Mouse (Mus musculus) brain, embryonic 14.5 days (tissue): ENCODE measurements around the gene Klhl21. TPM values are rescaled to one million over a fixed set of nuclear protein-coding genes. Genes with fewer than 3 reads are reported as not detected.

ENCODE experiments used
- DNase-seq: peaks from one replicate; pipeline ENCODE4 v3.0.0-alpha.2; 2011; ENCODE audit warnings: low read depth
- CTCF ChIP-seq: fragments of 200-500 bp; IDR thresholded peaks from 2 replicates; pipeline ENCODE4 v1.5.1; 2012; ENCODE audit warnings: inconsistent platforms, mild to moderate bottlenecking, moderate library complexity, borderline replicate concordance; ENCODE audit not compliant: insufficient read depth, insufficient read length; ENCODE audit errors: extremely low read depth
- POLR2A ChIP-seq: fragments of 200-500 bp; IDR thresholded peaks from 2 replicates; pipeline ENCODE4 v1.6.1; 2012; ENCODE audit warnings: mild to moderate bottlenecking, inconsistent platforms, borderline replicate concordance; ENCODE audit not compliant: poor library complexity, insufficient read depth, insufficient read length, severe bottlenecking; ENCODE audit errors: extremely low read depth
- polyA plus RNA-seq: library from polyadenylated mRNA; depleted of rRNA; stranded (reverse); fragments of >200 nt; gene quantifications from 2 replicates; pipeline ENCODE4 v1.2.3, GENCODE M21; 2012; rRNA removed

Gene Klhl21
- polyA plus RNA-seq: 3.7 and 5.0 TPM in 2 replicates

DNA sequence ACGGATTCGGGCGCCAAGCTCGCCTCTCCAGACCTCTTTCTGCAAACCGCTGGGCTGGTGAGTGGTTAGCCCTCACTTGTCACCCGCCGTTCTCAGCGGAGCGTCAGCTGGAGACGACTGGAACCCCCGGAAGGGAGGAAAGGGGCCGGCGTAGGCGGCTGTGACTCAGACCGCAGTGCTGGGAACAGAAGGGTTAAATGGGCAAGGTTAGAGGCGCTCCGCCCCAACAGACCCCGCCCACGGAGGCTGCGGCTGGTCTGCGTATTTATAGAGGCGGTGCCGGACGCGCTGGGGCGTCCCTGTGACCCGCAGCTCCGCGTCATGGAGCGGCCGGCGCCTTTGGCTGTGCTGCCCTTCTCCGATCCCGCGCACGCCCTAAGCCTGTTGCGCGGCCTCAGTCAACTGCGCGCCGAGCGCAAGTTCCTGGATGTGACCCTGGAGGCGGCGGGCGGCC lies at the start of gene Klhl21:
Gene Klhl21, plus strand, starts transcription at position 182 of the 454 bp plus-strand sequence.
- peak; percentile 48; the same call in 1 of the 2 replicates for TF ChIP-seq POLR2A
- no peak for TF ChIP-seq CTCF

GRCm38 (mm10) chr4:151959849-151960512 lies 48.6 kb upstream of the Klhl21 start:
- TF ChIP-seq CTCF (no peak), POLR2A (no peak)
- no peak for DNase-seq

More for the DNA sequence above, at the start of gene Klhl21:
- peak; percentile 94 for DNase-seq

GRCm38 (mm10) chr4:151960513-151960854 lies 48.1 kb upstream of the Klhl21 start:
- TF ChIP-seq CTCF (no peak), POLR2A (no peak)

DNA sequence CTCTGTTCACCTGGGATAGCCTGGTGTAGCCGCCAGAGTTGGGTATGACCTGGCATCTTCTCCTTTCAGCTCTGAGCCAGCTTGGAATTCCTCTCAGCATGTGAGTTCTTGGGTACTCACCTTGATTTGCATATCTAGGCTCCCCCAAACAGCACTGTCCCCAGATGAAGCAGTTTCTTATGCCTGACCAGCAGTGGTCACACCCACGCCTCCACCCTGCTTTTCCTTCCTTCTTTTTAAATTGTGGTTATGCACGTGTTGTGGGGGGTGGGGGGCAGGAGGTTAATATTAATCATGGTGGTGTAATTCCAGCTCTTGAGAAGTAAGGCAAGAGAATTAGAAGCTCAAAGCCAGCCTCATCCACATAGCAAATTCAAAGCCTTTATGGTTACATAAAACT lies 45.8 kb upstream of the Klhl21 start:
- no peak for DNase-seq
- TF ChIP-seq POLR2A: no peak
- no peak for TF ChIP-seq CTCF

More at GRCm38 (mm10) chr4:151960513-151960854, 48.1 kb upstream of the Klhl21 start:
- DNase-seq: no peak

- peak; percentile 28 for DNase-seq
- TF ChIP-seq CTCF (no peak), POLR2A (no peak)
Observed at GRCm38 (mm10) chr4:151968204-151968921, 40.2 kb upstream of the Klhl21 start.

DNA sequence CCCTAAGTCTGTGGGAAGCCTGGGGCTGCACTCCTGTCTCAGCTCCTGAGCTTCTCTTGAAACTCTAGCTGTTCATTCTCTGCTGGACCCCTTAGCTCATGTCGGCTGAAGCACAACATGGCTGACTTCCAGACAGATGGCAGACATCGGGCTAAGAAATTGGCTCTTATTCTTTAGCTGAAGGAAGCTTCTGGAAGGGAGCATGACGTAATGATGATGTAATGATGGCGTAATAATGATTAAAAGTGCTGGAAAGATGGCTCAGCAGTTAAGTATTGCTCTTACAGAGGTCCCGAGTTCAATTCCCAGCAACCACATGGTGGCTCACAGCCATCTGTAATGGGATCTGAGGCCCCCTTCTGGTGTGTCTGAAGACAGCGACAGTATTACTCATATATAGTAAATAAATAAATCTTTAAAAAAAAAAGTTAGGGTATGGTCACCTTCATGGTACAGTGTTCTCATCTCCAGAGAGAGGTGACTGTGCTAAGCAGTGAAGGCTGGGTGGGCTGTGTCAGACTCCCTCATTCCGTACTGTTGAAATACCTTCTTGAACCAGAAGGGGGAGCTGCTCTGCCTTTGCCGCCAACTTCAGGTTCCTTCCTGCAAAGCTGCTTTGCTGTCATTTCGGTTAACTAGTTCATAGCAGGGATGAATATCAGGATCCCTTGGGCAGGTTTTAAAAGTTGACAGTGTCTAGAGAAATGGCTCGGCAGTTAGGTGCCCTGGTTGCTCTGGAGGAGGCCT lies 36.2 kb upstream of the Klhl21 start:
- peak; percentile 43 for DNase-seq
- TF ChIP-seq CTCF: peak; percentile 71
- TF ChIP-seq POLR2A: no peak

GRCm38 (mm10) chr4:151975441-151975840 lies 33.2 kb upstream of the Klhl21 start:
- TF ChIP-seq POLR2A: no peak
- peak; percentile 52; the same call in 1 of the 2 replicates for TF ChIP-seq CTCF
- no peak for DNase-seq

- TF ChIP-seq POLR2A (no peak), CTCF (peak; percentile 95)
- peak; percentile 81 for DNase-seq
Observed at GRCm38 (mm10) chr4:151977748-151978147, 30.9 kb upstream of the Klhl21 start.

- TF ChIP-seq POLR2A (no peak), CTCF (peak; percentile 10; the same call in 1 of the 2 replicates)
- DNase-seq: no peak
Observed at GRCm38 (mm10) chr4:151980699-151981098, 27.9 kb upstream of the Klhl21 start.

DNA sequence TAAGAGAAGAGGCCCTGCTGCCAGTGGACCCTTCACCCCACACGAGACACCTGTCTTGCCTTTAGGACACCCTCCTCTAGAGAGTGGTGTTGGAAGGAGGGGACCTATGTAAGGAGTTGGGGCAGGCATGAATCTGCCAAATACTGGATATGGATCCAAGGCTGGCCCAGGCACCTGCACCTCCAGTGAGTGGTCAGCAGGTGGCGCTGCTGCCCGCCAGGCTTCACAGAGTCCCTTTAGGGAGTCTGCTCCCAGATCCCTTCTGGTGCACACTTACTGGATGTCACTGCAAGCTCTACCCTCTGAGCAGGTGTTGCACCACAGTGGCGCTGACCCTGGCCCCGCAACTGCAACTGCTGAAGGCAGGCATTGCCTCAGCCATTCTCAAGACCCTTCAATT lies 27.2 kb upstream of the Klhl21 start:
- peak; percentile 80 for DNase-seq
- TF ChIP-seq POLR2A: no peak
- TF ChIP-seq CTCF: peak; percentile 100

DNA sequence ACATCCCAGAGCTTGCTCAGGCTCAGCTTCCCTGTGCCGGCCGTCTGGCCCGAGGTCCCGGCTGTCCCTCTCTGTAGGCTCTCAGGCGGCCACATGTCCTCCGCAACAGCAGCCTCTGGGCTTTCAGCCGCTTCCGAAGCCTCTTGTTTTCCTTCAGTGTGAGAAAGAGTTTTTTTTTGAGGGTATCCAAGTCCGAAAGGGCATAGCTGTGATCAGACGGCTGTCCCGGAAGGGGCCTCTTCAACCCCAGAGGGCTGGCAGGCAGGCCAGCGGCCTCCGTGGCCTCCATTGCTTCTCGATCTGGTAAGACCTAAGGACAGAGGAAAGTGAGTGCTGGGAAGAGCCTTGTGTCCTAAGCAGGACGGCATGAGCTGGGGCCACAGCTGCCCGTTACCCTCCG lies 25.6 kb upstream of the Klhl21 start:
- no peak for DNase-seq
- no peak for TF ChIP-seq CTCF
- TF ChIP-seq POLR2A: no peak

DNA sequence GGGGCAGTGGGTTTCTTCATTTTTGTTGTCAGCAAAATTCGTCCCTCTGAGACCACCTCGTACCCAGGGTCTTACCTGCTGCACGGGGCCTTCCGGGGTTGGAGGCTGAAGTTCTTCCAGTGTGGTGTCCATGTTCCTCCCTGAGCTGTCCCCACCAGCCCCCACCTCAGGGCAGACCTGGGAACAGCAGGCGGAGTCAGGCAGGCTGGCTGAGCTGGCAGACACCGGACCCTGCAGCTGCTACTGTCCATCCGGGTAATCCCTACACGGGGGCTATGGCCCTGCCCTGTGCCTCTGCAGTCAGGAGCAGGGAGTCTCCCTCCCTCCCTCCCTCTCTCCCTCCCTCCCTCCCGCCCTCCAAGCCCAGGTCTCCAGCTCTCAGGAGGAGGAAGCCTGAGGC lies 25.0 kb upstream of the Klhl21 start:
- no peak for DNase-seq
- no peak for TF ChIP-seq CTCF
- TF ChIP-seq POLR2A: no peak

GRCm38 (mm10) chr4:151985886-151986285 lies 22.7 kb upstream of the Klhl21 start:
- no peak for DNase-seq
- TF ChIP-seq POLR2A (no peak), CTCF (no peak)
